Mouse (Mus musculus) ovary, postnatal 10 days (tissue): Measurements from ENCODE around the gene Pnldc1.
A peak's percentile ranks its signal among the peaks of the same experiment; 100 is the strongest.
"Not testable (repeated sequence)": the region's sequence is repeated elsewhere in the genome, so short reads cannot be mapped to it uniquely, and the experiment has no call there.

Experiments used
- DNase-seq: peaks from one replicate; pipeline ENCODE4 v3.0.0; 2022; ENCODE audit warnings: low spot score

The Pnldc1 gene

DNA sequence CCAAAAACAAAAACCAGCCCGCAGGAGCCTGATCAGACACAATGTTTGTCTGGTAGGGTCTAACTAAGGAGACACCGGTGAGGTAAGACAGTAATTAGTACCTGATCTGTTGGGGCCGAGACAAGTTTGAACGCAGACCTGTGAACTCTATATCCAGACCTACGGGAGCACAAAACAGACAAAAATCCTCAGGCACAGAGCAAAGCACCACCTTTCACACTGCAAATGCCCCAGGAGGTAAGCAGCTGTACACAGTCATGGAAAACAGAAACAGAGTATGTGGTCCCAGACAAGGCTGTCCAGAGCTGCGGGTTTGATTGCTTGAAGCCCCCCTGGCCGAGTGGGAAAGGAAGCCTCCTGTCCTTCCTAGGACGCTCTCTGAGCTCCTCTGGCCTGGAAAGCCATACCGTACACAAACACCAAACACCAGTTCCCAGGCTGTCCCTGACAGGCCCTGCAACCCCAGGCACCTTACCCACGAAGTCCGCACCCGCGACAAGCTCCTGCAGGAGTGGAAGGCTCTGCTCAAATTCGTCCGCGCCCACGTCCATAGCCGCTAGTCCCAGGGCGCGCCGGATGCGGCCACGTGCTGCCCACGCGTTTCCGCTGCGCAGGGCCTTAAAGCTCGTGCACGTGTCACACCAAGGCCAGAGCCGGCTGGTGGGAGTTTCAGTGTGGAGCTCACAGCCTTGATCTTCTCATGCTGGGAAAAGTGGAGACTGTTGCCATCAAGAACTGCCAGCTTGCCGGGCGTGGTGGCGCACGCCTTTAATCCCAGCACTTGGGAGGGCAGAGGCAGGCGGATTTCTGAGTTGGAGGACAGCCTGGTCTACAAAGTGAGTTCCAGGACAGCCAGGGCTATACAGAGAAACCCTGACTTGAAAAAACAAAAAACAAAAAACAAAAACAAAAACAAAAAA lies at the start of gene Pnldc1:
Gene Pnldc1, minus strand, starts transcription at position 870 of the 920 bp plus-strand sequence.
- no peak for DNase-seq

DNA sequence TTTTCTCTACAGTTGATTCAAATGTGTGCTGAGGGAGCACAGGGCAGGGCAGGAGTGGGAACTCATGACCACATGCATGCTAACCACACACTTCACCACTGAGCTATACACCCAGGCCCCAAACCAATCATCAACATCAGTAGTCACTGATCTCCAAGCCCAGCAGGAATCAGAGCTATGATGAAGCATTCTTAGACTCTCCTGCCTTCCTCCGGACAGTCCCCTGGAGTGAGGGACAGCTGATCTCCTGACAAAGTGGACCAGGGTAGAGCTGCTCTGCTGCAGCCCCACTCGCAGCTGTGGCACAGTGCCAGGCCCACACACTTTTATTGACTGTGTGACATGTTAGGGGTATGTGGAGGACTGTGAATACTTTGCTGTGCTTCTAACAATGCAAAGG lies 49.3 kb upstream of the Pnldc1 start:
- DNase-seq, result not testable (repeated sequence)

DNA sequence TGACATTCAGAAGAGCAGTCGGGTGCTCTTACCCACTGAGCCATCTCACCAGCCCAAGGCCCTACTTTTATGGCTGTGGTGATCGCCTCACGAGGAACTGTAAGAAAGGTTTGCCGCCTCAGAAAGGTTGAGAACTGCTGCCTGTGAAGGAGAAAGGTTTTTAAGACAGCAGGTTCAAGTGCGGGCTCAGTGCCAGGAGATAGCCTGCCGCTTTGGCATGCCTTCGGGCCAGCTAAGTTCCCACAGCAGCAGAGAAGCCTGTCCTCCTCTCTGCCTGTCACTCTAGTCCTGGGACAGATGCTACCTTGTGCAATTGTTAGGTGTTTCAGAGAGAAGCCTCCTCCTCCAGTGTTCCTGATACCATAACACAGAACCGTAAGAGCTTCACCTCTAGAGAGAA lies 46.6 kb upstream of the Pnldc1 start:
- no peak for DNase-seq

DNA sequence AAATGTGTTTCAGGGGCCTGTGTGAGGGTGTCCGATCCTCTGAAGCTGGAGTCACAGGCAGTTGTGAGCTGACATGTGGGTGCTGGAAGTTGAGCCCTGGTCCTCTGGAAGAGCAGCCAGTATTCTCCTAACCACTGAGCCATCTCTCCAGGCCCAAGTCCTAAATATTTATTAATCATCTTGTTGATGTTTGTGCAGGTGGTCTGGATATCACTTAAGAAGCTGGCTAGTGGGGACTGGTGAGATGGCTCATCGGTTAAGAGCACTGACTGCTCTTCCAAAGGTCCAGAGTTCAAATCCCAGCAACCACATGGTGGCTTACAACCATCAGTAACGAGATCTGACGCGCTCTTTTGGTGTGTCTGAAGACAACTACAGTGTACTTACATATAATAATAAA lies 39.6 kb upstream of the Pnldc1 start:
- no peak for DNase-seq

DNA sequence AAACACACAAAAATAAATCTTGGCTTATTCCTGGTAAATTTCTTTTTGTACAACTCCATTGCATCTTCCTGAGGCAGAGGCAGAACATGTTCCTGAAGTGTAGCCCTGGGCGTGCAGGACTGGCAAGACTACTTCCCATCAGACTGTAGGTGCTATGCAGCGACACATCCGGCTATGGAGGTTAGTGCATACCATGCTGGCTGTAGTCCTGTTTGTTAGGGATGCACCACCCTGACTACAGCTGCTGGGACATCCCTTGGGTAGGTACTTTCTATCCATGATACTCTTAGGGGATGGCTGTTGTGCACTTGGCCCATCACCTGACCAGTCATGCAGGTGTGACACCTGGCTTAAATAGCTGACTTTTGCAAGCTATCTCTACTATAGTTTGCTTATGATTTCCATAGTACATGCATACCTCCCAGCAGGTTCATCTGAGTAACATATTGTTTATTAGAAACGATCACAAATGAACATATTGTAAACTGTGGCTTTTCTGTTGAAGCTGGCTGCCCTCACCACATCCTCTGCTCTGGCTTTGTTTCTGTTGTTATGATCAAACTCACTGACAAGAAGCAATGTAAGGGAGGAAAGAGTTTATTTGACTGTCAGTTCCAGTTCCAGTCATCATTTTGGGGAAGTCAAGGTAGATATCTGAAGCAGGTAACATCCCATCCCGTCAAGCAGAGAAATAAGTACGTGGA lies 32.6 kb upstream of the Pnldc1 start:
- DNase-seq, result no peak

DNA sequence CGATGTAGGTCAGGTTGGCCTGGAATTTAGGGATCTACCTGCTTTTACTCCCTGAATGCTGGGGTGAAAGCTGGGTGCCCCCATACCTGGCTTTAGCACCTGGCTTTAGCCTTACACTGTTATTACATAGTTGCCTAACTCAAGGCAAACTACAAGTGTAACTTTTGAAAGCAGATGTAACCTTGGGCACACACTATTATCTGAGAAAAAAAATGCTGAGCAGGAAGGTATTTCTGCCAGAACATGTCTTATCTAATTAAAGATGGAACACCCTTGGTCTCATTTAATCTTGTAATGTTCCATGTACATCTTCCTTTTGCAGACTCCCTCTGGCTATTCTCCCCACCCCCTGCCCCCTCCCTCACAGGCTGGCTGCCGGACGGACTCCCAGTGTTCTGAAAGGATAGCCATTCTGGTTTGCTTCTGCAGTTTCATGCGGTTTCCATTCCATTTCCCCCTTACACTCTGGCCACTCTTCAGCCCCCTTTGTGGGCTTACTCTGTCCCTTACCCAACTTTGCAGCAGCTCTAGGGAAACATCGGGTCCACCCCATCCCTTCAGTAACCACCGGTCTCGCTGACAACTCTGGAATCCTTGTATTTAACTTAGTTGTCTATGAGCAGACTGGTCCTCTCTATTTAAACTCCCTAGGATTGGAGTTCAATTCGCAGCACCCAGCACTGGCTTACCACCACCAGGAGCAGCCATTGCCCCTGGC lies 31.7 kb upstream of the Pnldc1 start:
- no peak for DNase-seq

DNA sequence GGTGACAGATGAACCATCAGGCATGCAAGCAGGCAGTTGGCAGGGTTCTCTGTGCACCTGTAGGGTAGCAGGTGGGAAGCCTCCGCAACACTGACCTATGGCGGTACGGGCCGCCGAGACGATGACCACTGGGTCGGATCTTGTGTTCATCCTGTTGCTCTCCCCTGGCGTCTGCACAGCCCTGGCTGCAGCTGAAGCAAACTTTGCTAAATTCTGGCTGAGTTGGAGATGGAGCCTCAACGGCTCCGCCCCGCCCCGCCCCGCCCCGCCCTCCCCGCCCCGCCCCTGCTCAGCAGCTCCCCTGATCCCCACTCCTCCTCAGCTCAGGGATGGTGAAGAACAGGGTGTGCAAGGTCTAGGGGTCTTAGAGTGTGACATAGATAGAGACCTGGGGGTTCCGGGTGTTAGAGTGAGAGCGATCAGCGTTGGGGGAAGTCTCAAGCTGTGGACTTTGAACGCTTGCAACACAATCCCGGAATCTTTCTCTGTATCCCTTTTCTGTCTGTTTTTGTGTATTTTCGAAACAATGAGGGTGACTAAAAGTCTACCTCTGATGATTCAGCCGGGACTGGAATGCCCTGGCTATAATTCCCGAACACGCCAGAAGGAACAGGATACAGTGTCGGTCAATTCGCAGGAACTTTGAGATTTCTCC lies 30.2 kb upstream of the Pnldc1 start, which contains the start of gene Acat3:
Gene Acat3, minus strand, starts transcription at position 450 of the 655 bp plus-strand sequence.
- DNase-seq, result no peak

DNA sequence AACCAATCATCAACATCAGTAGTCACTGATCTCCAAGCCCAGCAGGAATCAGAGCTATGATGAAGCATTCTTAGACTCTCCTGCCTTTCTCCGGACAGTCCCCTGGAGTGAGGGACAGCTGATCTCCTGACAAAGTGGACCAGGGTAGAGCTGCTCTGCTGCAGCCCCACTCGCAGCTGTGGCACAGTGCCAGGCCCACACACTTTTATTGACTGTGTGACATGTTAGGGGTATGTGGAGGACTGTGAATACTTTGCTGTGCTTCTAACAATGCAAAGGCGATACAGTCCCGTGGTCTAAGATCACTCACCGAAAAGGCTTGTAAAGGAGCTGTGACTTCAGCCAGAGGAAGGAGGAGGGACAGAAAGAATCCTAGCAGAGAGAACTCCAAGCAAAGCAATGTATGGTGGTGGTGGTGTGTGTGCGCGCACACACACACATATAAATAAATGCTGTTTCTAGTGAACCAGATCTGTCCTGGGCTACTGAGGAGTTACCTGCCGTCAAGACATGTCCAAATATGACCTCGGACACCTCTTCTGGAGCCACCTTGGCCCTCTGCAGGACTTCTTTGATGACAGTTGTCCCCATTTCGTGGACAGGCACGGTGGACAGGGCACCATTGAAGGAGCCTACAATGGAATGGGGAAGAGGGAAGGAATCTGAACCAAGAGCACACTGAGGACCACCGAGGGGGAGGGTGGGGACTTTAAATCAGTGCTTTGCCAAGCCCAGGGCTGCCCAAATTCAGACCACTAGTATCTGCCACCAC lies 29.5 kb upstream of the Pnldc1 start:
- not testable (repeated sequence) for DNase-seq

DNA sequence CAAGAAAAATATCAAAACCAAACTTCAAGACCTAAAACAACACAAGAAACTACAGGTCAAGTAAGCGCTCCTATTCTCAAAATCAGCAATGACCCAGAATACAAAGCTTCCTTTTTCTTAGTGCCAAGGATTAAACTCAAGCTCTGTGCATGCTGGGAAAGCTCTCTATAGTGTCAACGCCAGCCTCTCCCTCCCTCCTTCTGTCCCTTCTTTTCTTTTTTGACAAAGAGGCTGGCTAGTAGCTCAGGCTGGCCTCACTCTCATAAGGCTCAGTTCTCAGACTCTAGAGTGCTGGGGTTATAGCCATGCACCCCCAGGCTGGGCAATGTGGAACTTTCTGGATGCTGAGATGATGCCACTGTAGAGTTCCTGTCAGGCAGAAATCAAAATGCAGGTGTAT lies 28.0 kb upstream of the Pnldc1 start:
- DNase-seq, result no peak

DNA sequence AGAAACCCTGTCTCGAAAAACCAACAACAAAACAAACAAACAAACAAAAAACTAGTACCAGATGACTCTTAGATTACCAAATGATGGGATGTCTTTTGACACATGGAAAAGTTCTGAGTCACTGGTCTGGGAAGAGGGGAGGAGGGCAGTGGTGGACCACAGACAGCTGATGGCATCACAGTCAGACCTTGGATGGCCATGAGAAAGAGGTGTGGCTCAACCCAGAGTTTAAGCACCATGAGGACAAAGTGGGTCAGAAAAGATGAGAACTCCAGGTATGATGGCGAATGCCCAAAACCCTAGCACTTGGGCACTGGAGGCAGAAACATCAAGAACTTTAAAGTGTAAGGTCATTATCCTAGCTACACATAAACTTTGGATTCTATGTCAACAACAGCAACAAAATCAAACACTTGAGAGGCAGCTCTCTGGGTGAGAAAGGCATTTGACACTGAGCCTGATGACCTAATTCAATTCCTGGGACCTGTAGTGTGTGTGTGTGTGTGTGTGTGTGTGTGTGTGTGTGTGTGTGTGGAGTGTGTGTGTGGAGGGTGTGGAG lies 27.5 kb upstream of the Pnldc1 start:
- DNase-seq, result no peak

DNA sequence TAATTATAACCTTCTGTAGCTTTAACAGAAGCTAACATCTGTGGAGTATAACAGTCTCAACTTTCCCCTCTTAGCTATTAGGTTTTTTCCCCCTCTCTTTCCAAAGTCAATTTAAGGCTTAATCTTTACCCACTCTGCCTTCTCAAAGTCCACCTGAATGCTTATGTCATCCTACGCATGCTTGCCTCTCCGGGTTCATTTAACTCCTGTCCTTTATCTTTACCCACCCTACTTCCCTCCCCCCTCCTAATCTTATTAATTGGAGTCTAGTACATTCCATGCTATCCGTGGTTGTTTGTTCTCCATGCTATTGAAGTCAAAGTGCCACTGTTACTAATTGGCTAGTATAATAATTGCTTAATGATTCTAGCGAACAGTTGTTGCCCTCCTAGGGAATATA lies 25.7 kb upstream of the Pnldc1 start:
- no peak for DNase-seq

DNA sequence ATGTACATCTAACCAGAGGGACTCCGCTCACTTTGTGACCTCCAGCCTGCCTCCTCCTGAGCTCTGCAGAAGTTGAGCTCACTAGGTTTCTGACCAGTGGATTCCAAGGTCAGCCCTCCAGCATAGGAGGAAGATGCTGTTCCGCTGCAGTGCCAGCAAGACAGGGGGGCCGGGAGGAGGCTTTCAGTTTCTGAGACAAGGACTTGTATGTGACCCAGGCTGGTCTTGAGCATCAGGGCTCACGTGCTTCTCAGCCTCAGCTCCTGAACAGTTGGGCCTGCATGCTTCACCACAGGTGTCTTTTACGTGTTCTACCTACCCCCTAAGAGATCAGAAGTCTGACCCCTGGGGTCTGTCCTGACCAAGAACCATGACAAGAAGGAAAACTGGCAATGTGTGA lies 21.5 kb upstream of the Pnldc1 start:
- DNase-seq, result not testable (repeated sequence)

DNA sequence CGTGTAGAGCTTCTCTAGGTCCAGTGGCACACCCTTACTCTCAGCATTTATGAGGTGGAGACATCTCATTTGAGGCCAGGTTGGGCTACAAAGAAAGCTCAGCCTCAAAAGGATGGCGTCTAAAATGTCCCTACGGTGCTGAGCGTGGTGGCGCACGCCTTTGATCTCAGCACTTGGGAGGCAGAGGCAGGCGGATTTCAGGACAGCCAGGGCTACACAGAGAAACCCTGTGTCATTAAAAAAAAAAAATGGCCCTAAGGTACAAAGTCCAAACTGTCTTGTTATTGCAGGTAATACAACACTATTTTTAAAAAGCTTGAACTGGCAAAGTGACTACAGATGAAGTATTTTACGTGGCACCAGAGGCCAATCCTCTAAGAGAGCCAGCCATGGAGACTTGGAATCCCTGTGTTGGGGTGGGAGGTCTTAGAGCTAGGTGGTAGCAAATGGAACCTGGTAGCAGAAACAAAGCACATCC lies 15.7 kb upstream of the Pnldc1 start:
- no peak for DNase-seq

DNA sequence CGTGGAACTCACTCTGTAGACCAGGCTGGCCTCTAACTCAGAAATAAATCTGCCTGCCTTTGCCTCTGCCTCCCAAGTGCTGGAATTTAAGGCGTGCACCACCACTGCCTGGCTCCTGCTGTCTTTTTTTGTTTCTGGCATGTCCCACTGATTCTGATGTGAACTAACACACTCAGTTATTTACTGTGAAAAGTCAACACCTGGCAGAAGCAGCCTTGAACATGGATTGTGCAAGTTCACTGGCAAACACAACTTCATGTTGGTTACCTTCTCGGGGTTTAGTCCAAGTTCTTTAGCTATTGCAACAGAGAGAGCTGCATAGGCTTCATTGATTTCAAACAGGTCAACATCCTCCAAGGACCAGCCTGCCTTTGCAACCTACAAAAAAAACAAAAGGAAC lies 15.0 kb upstream of the Pnldc1 start:
- DNase-seq, result no peak

DNA sequence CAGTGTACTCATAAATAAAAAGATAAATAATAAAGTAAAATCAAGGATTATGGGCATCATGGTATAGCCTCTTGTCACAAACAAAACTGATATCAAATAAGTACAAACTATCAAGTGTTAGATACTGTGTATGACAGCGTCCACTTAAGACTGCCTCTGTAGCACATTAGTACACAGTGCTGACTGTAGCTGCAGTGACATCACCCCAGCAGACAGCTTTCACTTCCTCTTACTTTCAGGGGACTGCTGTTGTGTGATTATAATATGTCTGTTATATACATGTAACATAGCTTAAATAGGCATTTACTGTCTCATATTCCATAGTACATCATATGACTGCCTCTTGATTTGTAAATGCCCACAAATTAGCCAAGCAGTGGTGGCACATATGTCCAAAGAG lies 11.0 kb upstream of the Pnldc1 start:
- no peak for DNase-seq

DNA sequence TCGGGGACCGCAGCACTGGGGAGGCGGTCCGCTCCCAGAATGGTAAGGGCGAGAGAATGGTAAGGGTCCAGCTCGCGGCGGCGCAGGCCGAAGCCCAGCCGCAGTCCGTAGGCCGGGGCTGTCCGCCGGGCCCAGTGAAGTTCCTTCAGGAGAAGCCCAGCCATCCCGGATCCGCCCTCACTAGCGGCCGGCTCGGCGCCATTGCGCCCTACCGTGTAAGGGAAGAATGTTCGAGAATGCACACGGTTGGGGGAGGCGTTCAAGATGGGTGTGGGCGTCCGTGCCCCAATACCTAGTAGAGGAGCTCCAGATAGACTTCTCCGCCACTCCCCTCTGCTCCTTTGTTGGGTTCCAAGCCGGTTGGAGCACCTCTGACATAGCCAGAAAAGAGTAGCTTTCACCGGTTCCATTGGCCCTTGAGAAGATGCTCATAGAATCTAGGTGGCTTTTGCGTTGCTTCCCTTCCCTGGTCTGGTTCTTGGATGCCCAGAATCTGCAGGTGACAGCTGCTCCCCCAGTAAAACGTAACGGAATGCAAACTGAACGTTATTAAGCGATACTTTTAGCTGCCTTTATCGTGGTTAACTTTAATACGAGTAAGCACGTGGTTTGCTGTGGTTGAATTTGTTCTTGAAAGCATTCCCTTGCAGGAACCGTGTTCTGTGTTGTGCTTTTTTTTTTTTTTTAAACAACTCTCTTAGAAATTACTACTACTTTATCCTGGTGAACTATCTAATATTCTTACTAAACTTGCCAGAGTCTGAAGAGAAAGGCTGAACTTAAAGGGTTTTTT lies 6.8 kb upstream of the Pnldc1 start:
- DNase-seq, result no peak

DNA sequence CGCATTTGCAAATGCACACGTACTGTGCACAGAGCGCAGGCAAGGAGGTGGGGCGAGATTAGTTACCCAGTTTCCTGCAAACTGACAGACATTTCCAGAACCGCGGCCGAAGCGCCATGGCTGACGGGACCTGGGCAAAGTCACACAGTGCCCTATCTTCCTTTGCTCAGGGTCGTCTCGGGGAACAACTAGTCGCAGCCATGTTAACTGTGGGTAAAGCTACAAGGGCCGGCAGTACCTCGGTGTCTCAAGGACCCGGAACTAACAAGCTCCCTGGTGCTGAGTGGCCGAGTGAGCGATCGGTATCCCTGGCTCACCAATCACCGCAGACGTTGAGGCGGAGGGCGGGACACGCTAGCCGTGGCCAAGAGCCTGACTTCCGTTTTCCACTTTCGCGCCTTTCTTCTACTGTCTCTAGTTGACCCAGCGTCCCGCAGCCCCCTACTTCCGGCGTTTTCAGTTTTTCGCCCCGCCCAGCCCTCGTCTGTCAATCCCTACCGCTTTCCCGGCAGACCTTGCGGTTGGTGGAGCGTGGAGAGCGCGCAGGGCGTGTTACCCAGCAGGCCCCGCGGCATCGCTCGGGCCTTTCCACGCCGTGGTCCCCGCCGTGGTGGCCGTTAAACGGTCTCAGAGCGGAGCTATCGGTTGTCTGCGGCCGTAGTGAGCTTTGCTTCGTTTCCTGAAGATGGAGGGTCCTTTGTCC lies 6.0 kb upstream of the Pnldc1 start, which contains the start of gene Mrpl18:
Gene Mrpl18, minus strand, starts transcription at position 465 of the 703 bp plus-strand sequence.
- DNase-seq, result peak; percentile 90

DNA sequence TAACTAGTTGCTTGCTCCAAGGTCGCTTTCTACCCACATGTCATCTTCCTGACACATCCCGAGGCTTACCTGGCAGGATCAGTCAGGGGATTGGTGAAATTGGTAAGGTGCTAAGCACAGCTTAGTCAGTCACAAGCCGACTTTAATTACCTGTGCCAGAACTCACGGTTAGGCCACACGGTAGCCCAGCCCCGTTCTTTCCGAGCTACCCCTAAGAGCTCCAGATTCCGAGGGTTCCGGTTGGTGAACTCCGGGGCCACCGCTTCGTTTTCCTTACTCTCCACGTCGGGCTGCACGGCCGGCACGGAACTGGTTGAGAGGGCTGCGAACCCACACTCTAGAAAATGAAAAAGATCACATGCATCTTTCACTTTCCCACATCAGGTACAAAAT lies 5.5 kb upstream of the Pnldc1 start, which contains the start of gene Tcp1:
Gene Tcp1, plus strand, starts transcription at position 214 of the 393 bp plus-strand sequence.
- no peak for DNase-seq

DNA sequence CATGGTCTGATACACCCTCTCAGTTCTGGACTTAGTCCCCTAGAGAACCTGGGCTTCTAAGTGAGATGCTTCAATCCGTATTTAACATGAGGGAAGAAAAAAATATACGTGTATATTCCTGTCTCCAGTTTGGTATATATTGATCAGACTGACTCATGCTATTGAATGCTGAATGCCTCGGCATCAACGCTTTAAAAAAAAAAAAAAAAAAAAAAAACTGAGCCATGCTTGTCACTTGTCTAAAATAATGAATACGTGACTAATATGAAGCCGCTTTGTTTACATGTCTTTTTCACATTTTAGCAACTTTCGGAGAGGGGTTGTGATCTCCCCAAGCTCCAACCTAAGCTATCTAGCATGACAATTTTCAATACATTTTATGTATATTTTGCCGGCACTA lies 361 bp upstream of the Pnldc1 start:
- DNase-seq, result no peak
